Mouse (Mus musculus) B cell, adult 2 months (primary cell): ENCODE measurements around the gene Bcl2l14.
A peak's percentile ranks its signal among the peaks of the same experiment; 100 is the strongest.

ENCODE experiments used
- DNase-seq, 2 experiments: peaks; one replicate each; pipeline ENCODE4 v3.0.0; 2022

The Bcl2l14 gene

GRCm38 (mm10) chr6:134396018-134396417 is at the start of gene Bcl2l14:
TSS of gene Bcl2l14 (plus strand) at chr6:134396318.
- DNase-seq, result no peak

GRCm38 (mm10) chr6:134348526-134349067 is 47.5 kb upstream of the Bcl2l14 start:
- no peak for DNase-seq

GRCm38 (mm10) chr6:134352881-134353280 is 43.2 kb upstream of the Bcl2l14 start:
- no peak for DNase-seq

- DNase-seq, result no peak
Measured at GRCm38 (mm10) chr6:134353751-134354150, 42.4 kb upstream of the Bcl2l14 start.

GRCm38 (mm10) chr6:134357570-134357969 is 38.5 kb upstream of the Bcl2l14 start:
- no peak for DNase-seq

GRCm38 (mm10) chr6:134360079-134360478 is 36.0 kb upstream of the Bcl2l14 start:
- DNase-seq, result no peak

GRCm38 (mm10) chr6:134364644-134365043 is 31.5 kb upstream of the Bcl2l14 start:
- no peak for DNase-seq

GRCm38 (mm10) chr6:134365952-134366351 is 30.2 kb upstream of the Bcl2l14 start:
- DNase-seq, result no peak

GRCm38 (mm10) chr6:134366366-134367351 is 29.5 kb upstream of the Bcl2l14 start:
- peak; percentile 21 to 30 for DNase-seq

GRCm38 (mm10) chr6:134367366-134368281 is 28.5 kb upstream of the Bcl2l14 start:
- no peak for DNase-seq

GRCm38 (mm10) chr6:134372946-134373345 is 23.2 kb upstream of the Bcl2l14 start:
- no peak for DNase-seq

GRCm38 (mm10) chr6:134377201-134377600 is 18.9 kb upstream of the Bcl2l14 start:
- no peak for DNase-seq

- no peak for DNase-seq
Measured at GRCm38 (mm10) chr6:134377856-134378255, 18.3 kb upstream of the Bcl2l14 start.

- no peak for DNase-seq
Measured at GRCm38 (mm10) chr6:134381462-134381861, 14.7 kb upstream of the Bcl2l14 start.

- DNase-seq, result no peak
Measured at GRCm38 (mm10) chr6:134385931-134386330, 10.2 kb upstream of the Bcl2l14 start.

- DNase-seq, result no peak
Measured at GRCm38 (mm10) chr6:134387396-134387795, 8.7 kb upstream of the Bcl2l14 start.

- no peak for DNase-seq
Measured at GRCm38 (mm10) chr6:134388424-134389110, 7.6 kb upstream of the Bcl2l14 start.

- DNase-seq, result peak; percentile 84 to 85
Measured at GRCm38 (mm10) chr6:134389248-134389891, 6.7 kb upstream of the Bcl2l14 start.

GRCm38 (mm10) chr6:134389917-134390316 is 6.2 kb upstream of the Bcl2l14 start:
- no peak for DNase-seq

GRCm38 (mm10) chr6:134390837-134391236 is 5.3 kb upstream of the Bcl2l14 start:
- no peak for DNase-seq

- DNase-seq, result peak; percentile 71 to 73
Measured at GRCm38 (mm10) chr6:134402914-134403683, 7.0 kb downstream of the Bcl2l14 start.
